Mouse (Mus musculus) neural tube, postnatal 0 days (tissue): ENCODE measurements around the gene Vamp9. TPM values are rescaled to one million over a fixed set of nuclear protein-coding genes. Genes with fewer than 3 reads are reported as not detected.

Experiments used
- polyA plus RNA-seq: library from polyadenylated mRNA; unstranded; fragments of >200 nt; fragmentation: Nextera tagmentation; extraction: Ambion mirVana; gene quantifications from 2 replicates; pipeline ENCODE4 v1.2.1, GENCODE M21; 2015

The Vamp9 gene
- polyA plus RNA-seq, result 1.2 and 1.5 TPM in 2 replicates

DNA sequence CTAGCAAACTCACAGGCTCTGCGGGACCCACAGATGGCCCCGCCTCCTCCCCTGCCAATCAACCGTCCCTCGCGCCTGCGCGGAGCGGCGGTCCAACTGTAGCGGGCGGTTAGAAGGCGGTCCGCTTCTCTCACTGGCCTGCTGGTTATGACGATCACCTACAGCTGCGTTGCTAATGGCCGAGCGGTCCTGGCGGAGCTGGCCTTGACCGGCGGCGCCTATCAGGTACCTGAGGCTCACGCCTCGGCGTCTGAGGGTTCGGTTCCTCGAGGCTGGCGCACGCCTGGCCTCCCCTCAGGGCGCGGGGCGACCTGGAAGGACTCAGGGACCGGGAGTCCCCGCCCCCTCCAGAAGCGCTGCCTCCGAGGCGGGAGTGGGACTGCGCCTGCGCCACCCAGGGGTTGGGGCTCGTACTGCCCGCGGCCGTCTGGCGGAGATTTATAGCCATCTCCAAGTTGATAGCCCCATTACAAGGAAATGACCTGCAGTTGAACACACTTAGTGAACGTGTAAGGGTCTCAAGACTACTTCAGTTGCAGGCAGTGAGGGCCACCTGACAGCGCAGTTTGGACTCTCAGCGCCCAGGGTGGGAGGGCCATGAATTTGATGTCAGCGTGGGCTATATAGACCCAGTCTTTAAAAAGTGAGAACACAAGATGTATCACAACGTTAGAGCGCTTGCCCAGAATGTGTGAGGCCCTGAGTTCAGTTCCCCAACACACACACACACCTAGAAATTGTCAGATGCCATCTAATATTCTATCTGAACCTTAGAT lies at the start of gene Vamp9:
Gene Vamp9 (plus strand): TSS at position 74 of the 776 bp plus-strand sequence.

DNA sequence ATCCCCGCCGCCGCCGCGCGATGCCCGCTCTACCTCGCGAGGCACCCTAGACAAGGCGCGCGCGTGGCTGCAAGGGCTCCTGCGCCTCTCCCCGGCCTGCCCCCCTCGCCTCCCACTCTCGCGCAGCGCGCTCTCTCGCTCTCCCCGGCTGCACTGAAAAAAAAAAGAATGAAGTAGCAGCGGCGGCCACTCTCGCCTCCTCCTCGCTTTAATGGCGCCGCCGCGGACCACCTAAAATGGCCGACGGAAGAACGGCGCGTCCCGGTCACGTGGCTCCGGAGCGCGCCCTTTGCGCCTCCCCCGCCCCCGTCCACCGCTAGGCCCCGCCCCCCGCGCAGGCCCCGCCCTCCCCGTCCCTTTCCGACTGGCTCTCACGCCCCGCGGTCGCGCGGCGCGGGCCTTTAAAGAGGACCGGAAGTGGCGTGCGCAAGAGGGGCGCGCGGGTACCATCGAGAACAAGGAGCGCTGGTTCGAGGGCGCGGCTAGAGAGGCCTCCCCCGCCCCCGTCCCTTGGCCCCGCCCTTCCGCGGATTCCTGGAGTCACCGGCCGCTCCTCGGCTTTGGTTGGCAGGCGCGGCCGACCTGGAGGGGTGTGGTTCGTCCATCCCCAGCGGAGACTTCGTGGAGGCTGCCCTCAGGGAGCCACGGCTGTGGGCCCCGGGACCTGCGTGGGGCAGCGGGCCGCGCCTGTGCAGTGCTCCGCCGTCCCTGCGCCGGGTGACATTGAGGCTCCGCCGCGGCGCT lies 72.8 kb downstream of the Vamp9 start, which contains the start of the genes Hnrnpd and 4930524J08Rik:
Gene Hnrnpd (minus strand): TSS at position 240 of the 744 bp plus-strand sequence.
Gene 4930524J08Rik (plus strand): TSS at position 363 of the 744 bp plus-strand sequence.

Other genes with a start within 250 kb of the Vamp9 start
- gene Rasgef1b, start 177.2 kb upstream of the Vamp9 start, polyA plus RNA-seq, result 35.4 and 39.3 TPM in 2 replicates
- 93.3 and 96.3 TPM in 2 replicates for gene Hnrnpd, start 72.7 kb downstream of the Vamp9 start, polyA plus RNA-seq
- gene 4930524J08Rik, start 72.8 kb downstream of the Vamp9 start, polyA plus RNA-seq, result 4.0 and 4.6 TPM in 2 replicates
- 133 and 140 TPM in 2 replicates for gene Hnrnpdl, start 133.4 kb downstream of the Vamp9 start, polyA plus RNA-seq
- gene Enoph1, start 133.7 kb downstream of the Vamp9 start, polyA plus RNA-seq, result 50.9 and 54.5 TPM in 2 replicates